Mouse (Mus musculus): ENCODE data around the gene Ccdc141. TPM values are rescaled to one million over a fixed set of nuclear protein-coding genes. Genes with fewer than 3 reads are reported as not detected.

Gene Ccdc141
- polyA plus RNA-seq, 1 experiment from 2014 or later: 12.7 TPM

- 69% methylated on average over 11 of the region's 11 CpGs for WGBS
- Histone ChIP-seq H3K4me1 (replicated peaks; ENCODE audit: insufficient read depth, low read length) (no peaks in the 10 kb centered on the region), H3K27me3 (ENCODE audit: insufficient read depth, low read length) (no peaks in the 10 kb centered on the region), H3K9me3 (replicated peaks; ENCODE audit: low read length) (no peaks in the 10 kb centered on the region), H3K4me2 (ENCODE audit: low read length) (no peak overlapping the region), H3K27ac (no peak overlapping the region), H3K36me3 (ENCODE audit: insufficient read depth, low read length) (no peaks in the 10 kb centered on the region), H3K9ac (ENCODE audit: low read depth, low read length) (no peak overlapping the region), H3K4me3 (replicated peaks; ENCODE audit: low read depth, low read length) (no peak overlapping the region)
- ATAC-seq (replicated peaks; ENCODE audit: low FRiP score, low read depth) (no peak), DNase-seq (ENCODE audit: low spot score) (no peak)
- TF ChIP-seq CTCF (IDR thresholded peaks at IDR 0.05; ENCODE audit: low read depth): no peak
These were observed 114.1 kb downstream of the Ccdc141 start for GRCm38 (mm10) chr2:77056367-77056766.

DNA sequence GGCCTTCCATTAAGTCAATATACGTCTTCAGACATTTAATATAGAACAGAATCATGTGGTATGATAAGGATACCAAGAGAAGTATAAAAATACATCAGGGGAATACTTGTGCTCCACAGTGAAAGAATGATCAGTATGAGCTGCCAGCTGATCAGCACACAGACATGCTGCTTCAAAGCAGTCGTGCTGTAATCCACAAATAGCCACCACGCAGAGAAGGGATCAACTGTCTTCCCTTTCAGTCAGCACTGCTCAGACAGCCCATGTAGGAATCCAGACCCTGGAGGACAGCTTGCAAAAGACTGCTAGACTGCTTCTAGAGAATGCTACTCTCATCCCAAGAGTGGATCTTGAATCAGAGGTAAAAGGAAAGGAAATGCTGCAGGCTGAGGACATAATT, 127.5 kb downstream of the Ccdc141 start:
- 80% methylated on average over 3 of the region's 3 CpGs for WGBS
- Histone ChIP-seq H3K4me2 (ENCODE audit: low read length) (no peak overlapping the region), H3K9ac (ENCODE audit: low read depth, low read length) (no peak overlapping the region), H3K27me3 (ENCODE audit: insufficient read depth, low read length) (no peaks in the 10 kb centered on the region), H3K9me3 (replicated peaks; ENCODE audit: low read length) (no peaks in the 10 kb centered on the region), H3K27ac (no peak overlapping the region), H3K4me1 (replicated peaks; ENCODE audit: insufficient read depth, low read length) (no peaks in the 10 kb centered on the region), H3K4me3 (replicated peaks; ENCODE audit: low read depth, low read length) (no peak overlapping the region), H3K36me3 (ENCODE audit: insufficient read depth, low read length) (no peaks in the 10 kb centered on the region)
- ATAC-seq (replicated peaks; ENCODE audit: low FRiP score, low read depth): no peak
- DNase-seq (ENCODE audit: low spot score): no peak
- TF ChIP-seq CTCF (IDR thresholded peaks at IDR 0.05; ENCODE audit: low read depth): no peak

DNA sequence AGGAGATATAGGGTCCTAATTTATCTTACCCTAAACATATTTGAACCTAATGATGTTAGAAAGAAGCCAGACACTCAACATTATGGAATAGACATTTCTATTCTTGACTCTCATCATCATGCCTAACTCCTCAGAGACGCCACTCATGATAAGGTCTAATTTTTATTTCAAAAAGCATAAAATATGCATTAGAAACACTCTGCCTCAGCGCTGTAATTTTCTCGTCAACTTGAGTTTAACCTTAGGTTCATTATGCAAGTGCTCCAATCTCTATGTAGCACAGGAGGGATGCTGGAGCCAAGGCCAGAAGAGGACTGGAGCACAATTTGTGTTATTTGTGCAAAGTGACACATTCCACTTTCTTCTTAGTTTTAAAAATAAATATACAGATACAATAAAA, 130.8 kb downstream of the Ccdc141 start:
- Histone ChIP-seq H3K27me3 (ENCODE audit: insufficient read depth, low read length) (no peaks in the 10 kb centered on the region), H3K36me3 (ENCODE audit: insufficient read depth, low read length) (no peaks in the 10 kb centered on the region), H3K4me3 (replicated peaks; ENCODE audit: low read depth, low read length) (no peak overlapping the region), H3K9ac (ENCODE audit: low read depth, low read length) (no peak overlapping the region), H3K27ac (no peak overlapping the region), H3K4me2 (ENCODE audit: low read length) (no peak overlapping the region), H3K4me1 (replicated peaks; ENCODE audit: insufficient read depth, low read length) (no peaks in the 10 kb centered on the region), H3K9me3 (replicated peaks; ENCODE audit: low read length) (no peaks in the 10 kb centered on the region)
- TF ChIP-seq CTCF (IDR thresholded peaks at IDR 0.05; ENCODE audit: low read depth): no peak
- WGBS: 93% methylated on average over 3 of the region's 3 CpGs
- ATAC-seq (replicated peaks; ENCODE audit: low FRiP score, low read depth): no peak
- no peak for DNase-seq (ENCODE audit: low spot score)

DNA sequence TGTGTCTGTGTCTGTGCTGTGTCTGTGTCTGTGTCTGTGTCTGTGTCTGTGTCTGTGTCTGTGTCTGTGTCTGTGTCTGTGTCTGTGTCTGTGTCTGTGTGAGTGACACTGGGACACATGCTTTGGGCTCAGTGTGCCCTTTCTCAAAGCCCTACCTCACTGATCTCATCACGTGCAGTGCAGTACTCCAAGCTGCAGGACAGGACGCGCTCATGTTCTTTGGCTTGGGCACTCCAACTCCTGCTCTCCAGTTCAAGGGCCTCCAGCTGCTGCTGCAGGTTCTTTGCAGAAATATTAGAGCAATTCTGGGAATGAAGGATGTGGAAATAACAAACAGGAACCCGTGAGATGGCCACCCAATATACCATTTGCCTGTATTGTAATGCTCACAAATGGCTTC, 131.2 kb downstream of the Ccdc141 start:
- Histone ChIP-seq H3K27ac (no peak overlapping the region), H3K9me3 (replicated peaks; ENCODE audit: low read length) (no peaks in the 10 kb centered on the region), H3K4me1 (replicated peaks; ENCODE audit: insufficient read depth, low read length) (no peaks in the 10 kb centered on the region), H3K4me2 (ENCODE audit: low read length) (no peak overlapping the region), H3K27me3 (ENCODE audit: insufficient read depth, low read length) (no peaks in the 10 kb centered on the region), H3K36me3 (ENCODE audit: insufficient read depth, low read length) (no peaks in the 10 kb centered on the region), H3K9ac (ENCODE audit: low read depth, low read length) (no peak overlapping the region), H3K4me3 (replicated peaks; ENCODE audit: low read depth, low read length) (no peak overlapping the region)
- WGBS: 93% methylated on average over 4 of the region's 4 CpGs
- no peak for TF ChIP-seq CTCF (IDR thresholded peaks at IDR 0.05; ENCODE audit: low read depth)
- DNase-seq (ENCODE audit: low spot score): no peak
- ATAC-seq (replicated peaks; ENCODE audit: low FRiP score, low read depth): no peak

- Histone ChIP-seq H3K9ac (ENCODE audit: low read depth, low read length) (no peak overlapping the region), H3K4me1 (replicated peaks; ENCODE audit: insufficient read depth, low read length) (no peaks in the 10 kb centered on the region), H3K36me3 (ENCODE audit: insufficient read depth, low read length) (no peaks in the 10 kb centered on the region), H3K4me3 (replicated peaks; ENCODE audit: low read depth, low read length) (no peak overlapping the region), H3K9me3 (replicated peaks; ENCODE audit: low read length) (no peaks in the 10 kb centered on the region), H3K27me3 (ENCODE audit: insufficient read depth, low read length) (no peaks in the 10 kb centered on the region), H3K4me2 (ENCODE audit: low read length) (no peak overlapping the region), H3K27ac (no peak overlapping the region)
- no peak for ATAC-seq (replicated peaks; ENCODE audit: low FRiP score, low read depth)
- WGBS: 88% methylated on average over 10 of the region's 10 CpGs
- DNase-seq (ENCODE audit: low spot score): no peak
- no peak for TF ChIP-seq CTCF (IDR thresholded peaks at IDR 0.05; ENCODE audit: low read depth)
These were observed 133.2 kb downstream of the Ccdc141 start for GRCm38 (mm10) chr2:77037211-77037610.

- Histone ChIP-seq H3K36me3 (ENCODE audit: insufficient read depth, low read length) (no peaks in the 10 kb centered on the region), H3K4me2 (ENCODE audit: low read length) (no peak overlapping the region), H3K4me1 (replicated peaks; ENCODE audit: insufficient read depth, low read length) (no peaks in the 10 kb centered on the region), H3K27me3 (ENCODE audit: insufficient read depth, low read length) (no peaks in the 10 kb centered on the region), H3K27ac (no peak overlapping the region), H3K9ac (ENCODE audit: low read depth, low read length) (no peak overlapping the region), H3K9me3 (replicated peaks; ENCODE audit: low read length) (no peaks in the 10 kb centered on the region), H3K4me3 (replicated peaks; ENCODE audit: low read depth, low read length) (no peak overlapping the region)
- 78% methylated on average over 4 of the region's 4 CpGs for WGBS
- ATAC-seq (replicated peaks; ENCODE audit: low FRiP score, low read depth): no peak
- no peak for DNase-seq (ENCODE audit: low spot score)
- no peak for TF ChIP-seq CTCF (IDR thresholded peaks at IDR 0.05; ENCODE audit: low read depth)
These were observed 136.3 kb downstream of the Ccdc141 start for GRCm38 (mm10) chr2:77034112-77034511.

GRCm38 (mm10) chr2:77033322-77034060, 136.9 kb downstream of the Ccdc141 start:
- 86% methylated on average over 13 of the region's 13 CpGs for WGBS
- DNase-seq (ENCODE audit: low spot score) (no peak), ATAC-seq (replicated peaks; ENCODE audit: low FRiP score, low read depth) (no peak)
- H3K27ac ChIP-seq: no peak overlapping the region
- no peaks in the 10 kb centered on the region for H3K4me1 ChIP-seq (replicated peaks; ENCODE audit: insufficient read depth, low read length)
- H3K36me3 ChIP-seq (ENCODE audit: insufficient read depth, low read length): no peaks in the 10 kb centered on the region
- H3K27me3 ChIP-seq (ENCODE audit: insufficient read depth, low read length): no peaks in the 10 kb centered on the region
- no peaks in the 10 kb centered on the region for H3K9me3 ChIP-seq (replicated peaks; ENCODE audit: low read length)
- H3K9ac ChIP-seq (ENCODE audit: low read depth, low read length): no peak overlapping the region
- H3K4me3 ChIP-seq (replicated peaks; ENCODE audit: low read depth, low read length): no peak overlapping the region
- no peak for TF ChIP-seq CTCF (IDR thresholded peaks at IDR 0.05; ENCODE audit: low read depth)
- H3K4me2 ChIP-seq (ENCODE audit: low read length): no peak overlapping the region
